Mouse (Mus musculus): ENCODE data around the gene Xkrx.

GRCm38 (mm10) chrX:134102641-134103040 lies 59.2 kb downstream of the Xkrx start:
- TF ChIP-seq EP300 (optimal IDR thresholded peaks at IDR 0.05) (no peak), CTCF (IDR thresholded peaks at IDR 0.05; ENCODE audit: low read depth) (no peak)
